Mouse (Mus musculus): ENCODE measurements around the gene Defb3.
"Not testable (repeated sequence)": the region's sequence is repeated elsewhere in the genome, so short reads cannot be mapped to it uniquely, and the experiment has no call there.

Gene Defb3

GRCm38 (mm10) chr8:19293060-19293459 is at the start of gene Defb3:
Gene Defb3 (plus strand): TSS chr8:19293360.
- not testable (repeated sequence) for DNase-seq (ENCODE audit: low spot score)

GRCm38 (mm10) chr8:19247280-19247679 is 45.9 kb upstream of the Defb3 start, which contains the start of gene Defb5:
Gene Defb5 (plus strand): TSS chr8:19247580.
- DNase-seq (ENCODE audit: low spot score) = no peak

GRCm38 (mm10) chr8:19258136-19258535 is 35.0 kb upstream of the Defb3 start:
- DNase-seq (ENCODE audit: low spot score) = no peak

- no peak for DNase-seq (ENCODE audit: low spot score)
Observed at GRCm38 (mm10) chr8:19259667-19260066, 33.5 kb upstream of the Defb3 start.

- not testable (repeated sequence) for DNase-seq (ENCODE audit: low spot score)
Observed at GRCm38 (mm10) chr8:19298361-19298760, 5.2 kb downstream of the Defb3 start.

- DNase-seq (ENCODE audit: low spot score) = no peak
Observed at GRCm38 (mm10) chr8:19331836-19332235, 38.7 kb downstream of the Defb3 start.
